Mouse (Mus musculus) midbrain, postnatal 0 days (tissue): Measurements from ENCODE around the gene Prdm10. TPM values are rescaled to one million over a fixed set of nuclear protein-coding genes. Genes with fewer than 3 reads are reported as not detected.

Source experiments
- ATAC-seq: fragments of 200-750 bp; cut with Nextera tagmentation; 2 replicates; pipeline ENCODE4 v1.8.0; 2017; ENCODE audit warnings: moderate number of reproducible peaks, mild to moderate bottlenecking, moderate TSS enrichment, moderate library complexity; ENCODE audit not compliant: low FRiP score
- DNase-seq: peaks from one replicate; pipeline ENCODE4 v3.0.0-alpha.2; 2015; ENCODE audit warnings: low spot score
- H3K27ac ChIP-seq: fragments of 300-500 bp; sonication (generic); 2 replicates; pipeline ENCODE4 v1.5.1; 2014; ENCODE audit warnings: low read depth, mild to moderate bottlenecking, low read length, mixed read lengths
- H3K27me3 ChIP-seq: fragments of 300-500 bp; sonication (generic); 2 replicates; pipeline ENCODE4 v1.6.1; 2014; ENCODE audit warnings: low read length, control low read depth, mixed read lengths; ENCODE audit not compliant: insufficient read depth
- H3K36me3 ChIP-seq: fragments of 300-500 bp; sonication (generic); 2 replicates; pipeline ENCODE4 v1.6.1; 2014; ENCODE audit warnings: low read length, control low read depth, mixed read lengths; ENCODE audit not compliant: insufficient read depth
- H3K4me1 ChIP-seq: fragments of 300-500 bp; sonication (generic); 2 replicates; pipeline ENCODE4 v1.6.1; 2014; ENCODE audit warnings: mild to moderate bottlenecking, control low read depth, antibody characterized with exemption, low read length, mixed read lengths; ENCODE audit not compliant: insufficient read depth
- H3K4me2 ChIP-seq: fragments of 300-500 bp; sonication (generic); 2 replicates; pipeline ENCODE4 v1.6.1; 2014; ENCODE audit warnings: low read depth, mild to moderate bottlenecking, low read length, mixed read lengths; ENCODE audit not compliant: poor library complexity, severe bottlenecking
- H3K4me3 ChIP-seq: fragments of 300-500 bp; sonication (generic); 2 replicates; pipeline ENCODE4 v1.5.1; 2014; ENCODE audit warnings: low read depth, mild to moderate bottlenecking, low read length, moderate library complexity
- H3K9ac ChIP-seq: fragments of 300-500 bp; sonication (generic); replicated peaks from 2 replicates; pipeline ENCODE4 v1.6.1; 2014; ENCODE audit warnings: mild to moderate bottlenecking, low read length, moderate library complexity, mixed read lengths; ENCODE audit not compliant: poor library complexity, severe bottlenecking
- H3K9me3 ChIP-seq: fragments of 300-500 bp; sonication (generic); 2 replicates; pipeline ENCODE4 v1.6.1; 2016; ENCODE audit warnings: low read length, control low read depth
- CTCF ChIP-seq: IDR thresholded peaks from 2 replicates; pipeline ENCODE4 v1.5.1; 2016; ENCODE audit warnings: antibody characterized with exemption, mild to moderate bottlenecking
- WGBS: fragments of 180-500 bp; shearing (Covaris S2); extraction: QIAGEN DNeasy Blood & Tissue Kit; methylation state at CpG from one replicate; pipeline ENCODE4 v1.1.7; 2014; 5-methylcytosine and 5-hydroxymethylcytosine counted together
- polyA plus RNA-seq: library from polyadenylated mRNA; unstranded; fragments of >200 nt; fragmentation: Nextera tagmentation; extraction: Ambion mirVana; gene quantifications from 2 replicates; pipeline ENCODE4 v1.2.1, GENCODE M21; 2015
- total RNA-seq: library from RNA; depleted of rRNA; stranded (reverse); fragments of >200 nt; gene quantifications from 2 replicates; pipeline ENCODE4 v1.2.3, GENCODE M21; 2014; rRNA removed

The Prdm10 gene
- 14.8 and 17.3 TPM in 2 replicates for total RNA-seq
- polyA plus RNA-seq, result 4.6 and 5.0 TPM in 2 replicates

DNA sequence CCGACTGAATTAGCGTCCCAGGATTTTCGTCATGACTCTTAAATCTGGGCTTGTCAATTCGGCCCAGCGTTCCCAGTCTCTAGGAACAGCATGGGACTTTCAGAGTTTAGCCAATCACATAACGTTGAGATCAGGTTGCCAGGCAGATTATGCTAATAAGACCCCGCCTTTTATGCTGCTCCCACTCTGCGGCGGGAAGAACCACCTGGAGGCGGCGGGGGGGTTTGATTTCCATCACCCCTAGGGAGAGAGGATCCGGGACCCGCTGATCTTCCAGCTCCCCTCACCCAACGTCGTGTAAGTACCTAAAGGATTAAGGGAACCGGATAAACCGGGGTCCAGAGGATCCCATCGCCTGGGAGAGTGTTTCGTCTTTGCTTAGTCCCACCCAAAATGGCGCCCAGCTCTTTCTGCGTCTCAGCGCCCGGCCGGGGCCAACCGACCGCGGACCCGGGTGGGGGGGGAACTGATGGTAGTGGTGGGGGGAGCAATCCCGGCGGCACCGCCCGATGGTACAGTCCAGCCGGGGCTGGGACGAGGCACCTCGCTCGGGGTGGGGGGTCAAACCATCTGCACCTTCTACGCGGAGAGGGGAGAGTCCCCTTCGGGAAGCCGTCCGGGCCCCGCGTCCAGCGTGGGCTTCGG is at the start of gene Prdm10:
Prdm10 (plus strand) TSS at position 173 of the 645 bp plus-strand sequence.
- peak within 1 kb of the TSS; percentile 83 for H3K4me3 ChIP-seq
- H3K27me3 ChIP-seq, result no peaks in the 10 kb centered on the region
- H3K4me2 ChIP-seq, result peak within 1 kb of the TSS; percentile 82
- WGBS, result under 1% methylated on average over 34 of the region's 45 CpGs
- H3K9ac ChIP-seq, result peak within 1 kb of the TSS; percentile 98
- peaks cover 11% of the 10 kb centered on the region for H3K4me1 ChIP-seq
- no peak; the same call in 1 of the 2 replicates for TF ChIP-seq CTCF
- peak within 1 kb of the TSS; percentile 100 for H3K27ac ChIP-seq
- ATAC-seq, result peak; percentile 94
- no peaks in the 10 kb centered on the region for H3K36me3 ChIP-seq
- H3K9me3 ChIP-seq, result no peaks in the 10 kb centered on the region
- DNase-seq, result peak; percentile 100

DNA sequence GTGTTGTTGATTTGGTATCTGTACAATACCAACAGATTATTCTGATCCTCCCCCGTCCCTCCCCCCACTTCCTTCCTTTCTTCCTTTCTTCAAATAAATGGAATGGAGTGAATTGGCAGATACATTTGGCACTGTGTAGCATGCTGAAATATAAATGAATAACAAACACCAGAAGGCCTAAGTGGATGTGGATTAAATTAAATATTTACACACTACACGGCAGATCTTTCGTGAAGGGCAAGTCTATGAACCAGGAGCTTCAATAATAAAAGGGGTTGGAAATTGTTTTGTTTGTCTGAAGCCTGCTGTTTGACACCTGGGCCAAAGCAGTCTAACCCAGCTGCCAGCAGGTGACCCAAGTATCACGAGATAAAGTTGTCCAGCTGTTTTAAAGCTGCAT is 45.3 kb upstream of the Prdm10 start:
- peaks cover 2% of the 10 kb centered on the region; the same call in 1 of the 2 replicates for H3K4me1 ChIP-seq
- H3K9me3 ChIP-seq, result no peaks in the 10 kb centered on the region
- no peaks in the 10 kb centered on the region for H3K27me3 ChIP-seq
- no peak for TF ChIP-seq CTCF
- 34% methylated on average over 4 of the region's 4 CpGs for WGBS
- H3K4me3 ChIP-seq, result no peak overlapping the region
- H3K27ac ChIP-seq, result no peak overlapping the region
- no peaks in the 10 kb centered on the region for H3K36me3 ChIP-seq
- ATAC-seq (no peak), DNase-seq (no peak)
- no peak overlapping the region for H3K4me2 ChIP-seq
- H3K9ac ChIP-seq, result no peak overlapping the region

DNA sequence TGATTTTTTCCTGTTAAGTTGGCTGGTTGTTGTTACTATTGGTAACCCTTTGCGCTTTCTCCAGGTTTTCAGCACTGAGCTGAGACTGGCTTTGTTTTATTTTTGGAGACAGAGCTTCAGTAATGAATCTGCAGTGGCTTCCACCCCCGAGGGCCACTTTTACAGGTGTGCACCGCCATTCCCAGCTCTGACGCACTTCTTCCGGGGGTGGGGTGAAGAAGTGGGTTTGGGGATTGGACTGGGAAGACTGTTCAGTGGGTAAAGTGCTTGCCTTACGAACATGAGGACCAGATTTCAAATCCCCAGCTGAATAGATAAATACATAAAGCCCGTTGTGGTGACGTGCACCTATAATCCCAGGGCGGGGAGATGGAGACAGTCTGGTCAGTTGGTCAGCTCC is 44.8 kb upstream of the Prdm10 start:
- Histone ChIP-seq H3K4me1 (peaks cover 2% of the 10 kb centered on the region; the same call in 1 of the 2 replicates), H3K9ac (no peak overlapping the region), H3K9me3 (no peaks in the 10 kb centered on the region), H3K36me3 (no peaks in the 10 kb centered on the region), H3K4me2 (no peak overlapping the region), H3K27me3 (no peaks in the 10 kb centered on the region), H3K27ac (no peak overlapping the region), H3K4me3 (no peak overlapping the region)
- WGBS, result 84% methylated on average over 9 of the region's 9 CpGs
- no peak for ATAC-seq
- no peak for DNase-seq
- no peak for TF ChIP-seq CTCF

DNA sequence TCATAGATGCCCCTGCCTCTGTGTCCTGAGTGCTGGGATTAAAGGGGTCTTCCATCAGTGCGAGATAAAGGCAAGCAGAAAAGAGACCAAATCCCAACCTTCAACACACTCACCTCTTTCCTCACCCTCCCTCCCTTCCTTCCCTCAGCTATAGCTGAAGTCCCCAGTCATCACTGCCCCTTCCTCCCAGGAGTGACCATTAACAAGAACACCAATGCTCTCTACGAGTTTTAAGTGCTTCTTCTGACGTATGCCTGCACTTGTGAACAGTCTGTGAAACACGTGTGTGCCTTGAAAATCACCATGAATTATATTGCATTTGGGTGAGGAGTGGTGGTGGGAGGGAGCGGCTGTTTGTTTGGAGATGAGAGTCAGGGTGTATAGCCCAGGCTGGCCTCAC is 44.3 kb upstream of the Prdm10 start:
- 83% methylated on average over 5 of the region's 5 CpGs for WGBS
- Histone ChIP-seq H3K27me3 (no peaks in the 10 kb centered on the region), H3K4me2 (no peak overlapping the region), H3K9ac (no peak overlapping the region), H3K36me3 (no peaks in the 10 kb centered on the region), H3K4me3 (no peak overlapping the region), H3K9me3 (no peaks in the 10 kb centered on the region), H3K4me1 (peaks cover 2% of the 10 kb centered on the region; the same call in 1 of the 2 replicates), H3K27ac (no peak overlapping the region)
- ATAC-seq (no peak), DNase-seq (no peak)
- TF ChIP-seq CTCF, result no peak

DNA sequence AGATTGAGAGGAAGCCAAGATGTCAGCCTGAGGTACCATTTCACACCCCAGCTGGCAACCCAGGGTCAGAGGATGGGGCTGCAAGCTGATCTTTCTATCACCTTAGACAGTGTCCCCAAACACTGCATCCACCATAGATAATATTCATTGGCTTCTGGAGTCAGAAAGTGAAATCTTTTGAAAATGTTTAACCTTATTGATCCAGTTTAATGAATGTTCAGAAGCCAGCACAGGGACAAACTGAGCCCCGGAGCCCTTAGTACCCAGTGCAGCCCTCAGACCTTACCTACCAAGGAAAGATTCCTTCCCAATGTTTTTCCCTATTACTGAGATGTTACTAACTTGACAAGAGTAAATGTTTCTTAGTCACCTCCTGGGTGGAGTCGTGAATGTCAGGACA is 41.8 kb upstream of the Prdm10 start:
- H3K27me3 ChIP-seq, result no peaks in the 10 kb centered on the region
- H3K9ac ChIP-seq, result no peak overlapping the region
- 95% methylated on average over 2 of the region's 2 CpGs for WGBS
- TF ChIP-seq CTCF, result no peak
- no peak overlapping the region for H3K4me2 ChIP-seq
- DNase-seq (no peak), ATAC-seq (no peak)
- H3K36me3 ChIP-seq, result no peaks in the 10 kb centered on the region
- no peak overlapping the region for H3K27ac ChIP-seq
- no peak overlapping the region for H3K4me3 ChIP-seq
- peaks cover 2% of the 10 kb centered on the region; the same call in 1 of the 2 replicates for H3K4me1 ChIP-seq
- H3K9me3 ChIP-seq, result no peaks in the 10 kb centered on the region

DNA sequence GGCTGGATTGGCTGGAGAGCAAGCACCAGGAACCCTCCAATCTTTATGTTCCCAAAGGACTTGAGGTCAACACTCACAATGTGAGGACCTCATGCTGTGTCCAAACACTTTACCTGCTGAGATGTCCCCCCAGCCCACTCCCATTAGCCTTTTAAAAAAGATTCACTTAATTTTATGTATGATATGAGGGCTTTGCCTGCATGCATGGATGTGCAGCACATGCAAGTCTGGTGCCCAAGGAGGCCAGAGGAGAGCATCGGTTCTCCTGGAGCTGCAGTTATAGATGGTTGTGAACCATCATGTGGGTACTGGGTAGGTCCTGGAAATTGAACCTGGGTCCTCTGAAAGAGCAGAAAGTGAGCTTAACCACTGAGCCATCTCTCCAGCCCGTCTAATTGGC is 40.8 kb upstream of the Prdm10 start:
- Histone ChIP-seq H3K4me3 (no peak overlapping the region), H3K27ac (no peak overlapping the region), H3K27me3 (no peaks in the 10 kb centered on the region), H3K9ac (no peak overlapping the region), H3K4me2 (no peak overlapping the region), H3K4me1 (peaks cover 2% of the 10 kb centered on the region; the same call in 1 of the 2 replicates), H3K36me3 (no peaks in the 10 kb centered on the region), H3K9me3 (no peaks in the 10 kb centered on the region)
- WGBS, result 89% methylated on average over 2 of the region's 2 CpGs
- DNase-seq (no peak), ATAC-seq (no peak)
- no peak for TF ChIP-seq CTCF
